Mouse (Mus musculus) spleen, adult 2 months (tissue): ENCODE data around the gene Hnrnph3.

Experiments used
- CTCF ChIP-seq: fragments of 200-500 bp; IDR thresholded peaks from 2 replicates; pipeline ENCODE4 v1.5.1; 2011; ENCODE audit warnings: mild to moderate bottlenecking, inconsistent platforms; ENCODE audit not compliant: insufficient read depth, insufficient read length, insufficient replicate concordance; ENCODE audit errors: extremely low read depth
- POLR2A ChIP-seq: fragments of 200-500 bp; IDR thresholded peaks from 2 replicates; pipeline ENCODE4 v1.6.1; 2011; ENCODE audit warnings: low read depth, low read length, inconsistent platforms

GRCm38 (mm10) chr10:63043154-63043553 is 19.1 kb upstream of the Hnrnph3 start:
- no peak for TF ChIP-seq POLR2A
- no peak for TF ChIP-seq CTCF
